22 mouse cellular contexts compared by ENCODE assay signal in the genomic region with DNA sequence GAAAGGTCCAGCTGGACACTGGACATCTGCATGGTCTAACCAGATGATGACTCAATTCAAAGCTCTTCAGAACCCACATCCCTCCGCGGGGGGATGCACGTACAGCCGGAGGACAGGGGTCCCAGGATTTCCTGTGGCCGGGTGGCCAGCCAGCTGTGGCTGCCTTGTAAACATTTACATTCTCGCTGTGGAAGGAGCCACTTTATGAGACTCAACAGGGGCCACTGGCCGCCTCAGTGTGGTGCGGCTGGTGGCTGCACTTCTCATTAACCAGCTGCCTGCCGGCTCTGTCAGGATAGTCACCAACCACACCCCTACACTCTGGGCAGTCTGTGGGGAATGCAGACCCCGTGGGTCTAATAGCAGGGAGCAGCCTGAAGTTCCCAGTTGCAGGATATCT. TPM values are rescaled to one million over a fixed set of nuclear protein-coding genes. Genes with fewer than 3 reads are reported as not detected.
A peak's percentile ranks its signal among the peaks of the same experiment; 100 is the strongest.
DNase-seq lines count a peak whose midpoint lies in the region; ATAC-seq and TF ChIP-seq lines count a peak whose summit lies in the region.
"Had no signal": no experiment of that assay in that cellular context is flagged by ENCODE, and none has a peak within 500 bp of the region (broad histone marks: within the 10 kb centered on the region; RNA-seq: fewer than 3 reads in every experiment).

No protein-coding gene starts in this region.

- H3K9ac ChIP-seq in liver, postnatal 0 days (replicated peaks) = no peak overlapping the region
- H3K9ac ChIP-seq in liver, embryonic 12.5 days = no peak overlapping the region
- H3K9ac ChIP-seq in intestine, embryonic 15.5 days = no peak overlapping the region
- H3K9ac ChIP-seq: heart, embryonic 15.5 days; midbrain, embryonic 15.5 days; neural tube, embryonic 15.5 days had no signal

- TF ChIP-seq POLR2A in myocyte (IDR thresholded peaks at IDR 0.05; ENCODE audit: insufficient read length, low read depth) = no peak

- no peaks in the 10 kb centered on the region for H3K9me3 ChIP-seq in liver, postnatal 0 days (ENCODE audit: low read length)
- peaks cover 2% of the 10 kb centered on the region; the same call in 1 of the 2 replicates for H3K9me3 ChIP-seq in liver, embryonic 12.5 days (replicated peaks)
- no peaks in the 10 kb centered on the region for H3K9me3 ChIP-seq in intestine, embryonic 15.5 days
- H3K9me3 ChIP-seq: heart, embryonic 15.5 days; midbrain, embryonic 15.5 days; neural tube, embryonic 15.5 days had no signal

- ATAC-seq in liver, postnatal 0 days = peak; percentile 32; the same call in 1 of the 2 replicates
- ATAC-seq in liver, embryonic 12.5 days = no peak
- peak; percentile 61 for ATAC-seq in Patski
- ATAC-seq in intestine, embryonic 15.5 days = peak; percentile 66
- ATAC-seq: hindbrain, embryonic 16.5 days; midbrain, embryonic 15.5 days had no signal

- H3K4me1 ChIP-seq in liver, postnatal 0 days (ENCODE audit: insufficient read depth) = peaks cover 16% of the 10 kb centered on the region
- peaks cover 18% of the 10 kb centered on the region for H3K4me1 ChIP-seq in liver, embryonic 12.5 days
- H3K4me1 ChIP-seq in intestine, embryonic 15.5 days (replicated peaks) = peaks cover 13% of the 10 kb centered on the region
- H3K4me1 ChIP-seq: midbrain, embryonic 15.5 days; neural tube, embryonic 15.5 days had no signal

- no peak overlapping the region for H3K4me2 ChIP-seq in liver, postnatal 0 days (ENCODE audit: low read depth, low read length)
- H3K4me2 ChIP-seq in liver, embryonic 12.5 days = no peak overlapping the region
- H3K4me2 ChIP-seq in intestine, embryonic 15.5 days (replicated peaks) = no peak overlapping the region
- H3K4me2 ChIP-seq in myocyte (ENCODE audit: low read depth) = peak overlapping the region; percentile 42
- H3K4me2 ChIP-seq: heart, embryonic 15.5 days; midbrain, embryonic 15.5 days; neural tube, embryonic 15.5 days had no signal

- CTCF ChIA-PET in Patski (lab: Charles Lee) = interaction anchor here (2.5 kb wide), 1 partner anchor 32 kb away, joined by 7 read pairs; no protein-coding TSS in a partner anchor

- no peak for DNase-seq in liver, postnatal 0 days
- peak; percentile 24 for DNase-seq in Patski (ENCODE audit: low read depth, low spot score)
- no peak for DNase-seq in adrenal gland, postnatal 25 days
- no peak for DNase-seq in spleen, postnatal 4 days (ENCODE audit: low spot score in 2 of 2)
- DNase-seq in adipocyte (ENCODE audit: low spot score) = no peak
- DNase-seq: adrenal gland, postnatal 14 days; cerebellum, adult 18-20 months; cerebellum, postnatal 25 days; gastrocnemius, postnatal 25 days; heart, adult 2 months; kidney, adult 9 months; lung, postnatal 14 days; right cerebral cortex, postnatal 14 days; spleen, adult 18-20 months; thymus, postnatal 14 days had no signal

- no peak overlapping the region for H3K27ac ChIP-seq in liver, postnatal 0 days (ENCODE audit: low read depth)
- H3K27ac ChIP-seq in liver, embryonic 12.5 days = no peak overlapping the region
- H3K27ac ChIP-seq in intestine, embryonic 15.5 days = peak overlapping the region; percentile 27; the same call in 1 of the 2 replicates
- H3K27ac ChIP-seq: heart, adult 2 months; heart, embryonic 15.5 days; midbrain, embryonic 15.5 days; neural tube, embryonic 15.5 days had no signal

- H3K4me3 ChIP-seq in liver, postnatal 0 days (ENCODE audit: low read depth, low read length) = no peak overlapping the region
- H3K4me3 ChIP-seq in liver, embryonic 12.5 days = no peak overlapping the region
- no peak overlapping the region for H3K4me3 ChIP-seq in intestine, embryonic 15.5 days (replicated peaks)
- no peak overlapping the region for H3K4me3 ChIP-seq in myocyte
- H3K4me3 ChIP-seq: heart, adult 2 months; heart, embryonic 15.5 days; midbrain, embryonic 15.5 days; neural tube, embryonic 15.5 days had no signal

- H3ac ChIP-seq in myocyte (ENCODE audit: control insufficient read depth, insufficient read length) = no peak overlapping the region

- H3K36me3 ChIP-seq in liver, postnatal 0 days (replicated peaks; ENCODE audit: insufficient read depth, low read length) = no peaks in the 10 kb centered on the region
- H3K36me3 ChIP-seq in liver, embryonic 12.5 days = no peaks in the 10 kb centered on the region
- H3K36me3 ChIP-seq in intestine, embryonic 15.5 days = no peaks in the 10 kb centered on the region
- no peaks in the 10 kb centered on the region for H3K36me3 ChIP-seq in myocyte (ENCODE audit: control insufficient read depth, insufficient read depth)
- H3K36me3 ChIP-seq: heart, embryonic 15.5 days; midbrain, embryonic 15.5 days; neural tube, embryonic 15.5 days had no signal

- TF ChIP-seq CTCF in liver, postnatal 0 days (IDR thresholded peaks at IDR 0.05; ENCODE audit: low read depth) = no peak
- TF ChIP-seq CTCF in Patski (IDR thresholded peaks at IDR 0.05) = no peak

- POLR2A ChIA-PET in Patski (lab: Charles Lee) = interaction anchor here (0.6 kb wide), 1 partner anchor 140 kb away, joined by 3 read pairs; no protein-coding TSS in a partner anchor

- no peak for TF ChIP-seq EP300 in liver, postnatal 0 days (IDR thresholded peaks at IDR 0.05; ENCODE audit: low read depth)

- no peaks in the 10 kb centered on the region for H3K27me3 ChIP-seq in liver, postnatal 0 days (ENCODE audit: insufficient read depth, low read length)
- peaks cover 18% of the 10 kb centered on the region for H3K27me3 ChIP-seq in liver, embryonic 12.5 days (replicated peaks)
- H3K27me3 ChIP-seq in Patski (peaks cover 28% of the 10 kb centered on the region), myocyte (ENCODE audit: control insufficient read depth, insufficient read depth, insufficient read length) (no peaks in the 10 kb centered on the region)
- H3K27me3 ChIP-seq in intestine, embryonic 15.5 days (replicated peaks) = no peaks in the 10 kb centered on the region
- H3K27me3 ChIP-seq: heart, embryonic 15.5 days; midbrain, embryonic 15.5 days; neural tube, embryonic 15.5 days had no signal

- H3K79me2 ChIP-seq in myocyte (ENCODE audit: control insufficient read depth, insufficient read depth) = no peaks in the 10 kb centered on the region

- in situ Hi-C loops in Patski (cut with MboI; ENCODE audit: low pct_unique_long_range_greater_than_20kb) = no loop called here

- 10% methylated on average over 10 of the region's 10 CpGs for WGBS in liver, postnatal 0 days (ENCODE audit: insufficient replicate concordance)
- 12% methylated on average over 10 of the region's 10 CpGs for WGBS in liver, embryonic 12.5 days (ENCODE audit: insufficient replicate concordance)
- WGBS in intestine, embryonic 15.5 days = 13% methylated on average over 10 of the region's 10 CpGs

TF ChIP-seq in myocyte, 11 proteins besides CTCF, POLR2A, EP300 and RAD21:
- no peak for TF ChIP-seq TCF3 (IDR thresholded peaks at IDR 0.05; ENCODE audit: insufficient read length, low read depth)
- peak in 1 of 3 experiments; percentile 9 for TF ChIP-seq MYOD1 (IDR thresholded peaks at IDR 0.05; ENCODE audit: control insufficient read depth in 1 of 3, insufficient read length in 2 of 3, low read depth in 2 of 3)

RNA-seq across cellular contexts. Expression of a gene that starts 6.1 kb away (rescaled TPM):
- polyA plus RNA-seq in liver, postnatal 0 days (2015; fragmentation: Nextera tagmentation; extraction: Ambion mirVana) = 3.2 and 3.4 TPM in 2 replicates
- polyA plus RNA-seq in liver, embryonic 12.5 days (2016; fragmentation: Nextera tagmentation; extraction: Ambion mirVana) = 7.2 and 9.8 TPM in 2 replicates
- polyA plus RNA-seq in Patski (2021) (not detected), myocyte (2012; fragmentation: generic; extraction: Trizol) (62.0 TPM)
- polyA plus RNA-seq in intestine, embryonic 15.5 days (2015; fragmentation: Nextera tagmentation; extraction: Ambion mirVana) = 57.5 and 61.9 TPM in 2 replicates
- 5.4 and 7.7 TPM in 2 replicates for total RNA-seq in adrenal gland, postnatal 25 days (2021)

RNA-seq across cellular contexts. Expression of a gene that starts 26.0 kb away (rescaled TPM):
- 18.9 and 21.5 TPM in 2 replicates for polyA plus RNA-seq in liver, postnatal 0 days (2015; fragmentation: Nextera tagmentation; extraction: Ambion mirVana)
- polyA plus RNA-seq in liver, embryonic 12.5 days (2016; fragmentation: Nextera tagmentation; extraction: Ambion mirVana) = 10.8 and 11.6 TPM in 2 replicates
- 0.04 TPM for polyA plus RNA-seq in Patski (2021)
- 3.4 and 4.4 TPM in 2 replicates for polyA plus RNA-seq in intestine, embryonic 15.5 days (2015; fragmentation: Nextera tagmentation; extraction: Ambion mirVana)
- not detected for polyA plus RNA-seq in myocyte (2012; fragmentation: generic; extraction: Trizol)
- 1.5 and 3.3 TPM in 2 replicates for total RNA-seq in adrenal gland, postnatal 25 days (2021)

RNA-seq across cellular contexts. Expression of a gene that starts 33.9 kb away (rescaled TPM):
- polyA plus RNA-seq in liver, postnatal 0 days (2015; fragmentation: Nextera tagmentation; extraction: Ambion mirVana) = 109 TPM in 2 replicates
- polyA plus RNA-seq in liver, embryonic 12.5 days (2016; fragmentation: Nextera tagmentation; extraction: Ambion mirVana) = 109 and 112 TPM in 2 replicates
- polyA plus RNA-seq in Patski (2021) (189 TPM), myocyte (2012; fragmentation: generic; extraction: Trizol) (163 TPM)
- 107 and 115 TPM in 2 replicates for polyA plus RNA-seq in intestine, embryonic 15.5 days (2015; fragmentation: Nextera tagmentation; extraction: Ambion mirVana)
- total RNA-seq in adrenal gland, postnatal 25 days (2021) = 708 and 898 TPM in 2 replicates

RNA-seq across cellular contexts. Expression of a gene that starts 34.1 kb away (rescaled TPM):
- polyA plus RNA-seq in liver, postnatal 0 days (2015; fragmentation: Nextera tagmentation; extraction: Ambion mirVana) = 6.9 and 7.9 TPM in 2 replicates
- 39.9 and 40.4 TPM in 2 replicates for polyA plus RNA-seq in liver, embryonic 12.5 days (2016; fragmentation: Nextera tagmentation; extraction: Ambion mirVana)
- polyA plus RNA-seq in Patski (2021) = 63.4 TPM
- polyA plus RNA-seq in intestine, embryonic 15.5 days (2015; fragmentation: Nextera tagmentation; extraction: Ambion mirVana) = 40.2 and 43.8 TPM in 2 replicates
- 29.3 TPM for polyA plus RNA-seq in myocyte (2012; fragmentation: generic; extraction: Trizol)
- total RNA-seq in adrenal gland, postnatal 25 days (2021) = 45.0 and 50.7 TPM in 2 replicates
